Mouse (Mus musculus): ENCODE results near the gene Trim25. TPM values are rescaled to one million over a fixed set of nuclear protein-coding genes. Genes with fewer than 3 reads are reported as not detected.

Trim25 gene
- polyA plus RNA-seq, 1 experiment, result 51.5 TPM

DNA sequence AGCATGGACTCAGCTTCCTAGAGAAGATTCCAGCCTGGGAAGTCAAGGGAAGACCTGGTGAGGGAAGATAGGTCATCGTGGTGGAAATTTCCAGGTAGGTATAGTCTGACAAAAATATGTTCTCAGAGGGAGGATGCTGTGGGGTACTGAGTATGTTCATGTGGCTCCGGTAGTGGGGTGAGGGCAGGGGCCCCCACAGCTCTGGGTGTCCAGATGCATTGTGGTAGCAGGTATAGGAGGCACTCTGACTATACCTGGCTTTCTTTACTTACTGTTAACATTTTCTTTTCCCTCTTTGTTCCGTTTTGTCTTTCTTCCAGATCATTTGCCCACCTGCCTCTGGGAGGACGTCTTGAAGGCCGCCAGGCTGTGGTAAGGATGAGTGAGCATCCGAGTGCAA lies 67.0 kb downstream of the Trim25 start:
- H3K4me1 ChIP-seq (ENCODE audit: control insufficient read depth, insufficient read depth, low read length), result peaks cover 5% of the 10 kb centered on the region
- 81% methylated on average over 6 of the region's 6 CpGs for WGBS
- TF ChIP-seq POLR2A (IDR thresholded peaks at IDR 0.05; ENCODE audit: borderline replicate concordance, extremely low read depth, low read depth, low read length) (no peak), CTCF (IDR thresholded peaks at IDR 0.05; ENCODE audit: insufficient read depth, low read length) (no peak)
- H3K4me3 ChIP-seq (replicated peaks; ENCODE audit: extremely low read depth, low read depth, low read length), result no peak overlapping the region
- no peak for DNase-seq

- TF ChIP-seq POLR2A (IDR thresholded peaks at IDR 0.05; ENCODE audit: borderline replicate concordance, extremely low read depth, low read depth, low read length) (no peak), CTCF (IDR thresholded peaks at IDR 0.05; ENCODE audit: insufficient read depth, low read length) (no peak)
- no peak for DNase-seq
- WGBS, result 97% methylated on average over 1 of the region's 1 CpGs
- peaks cover 5% of the 10 kb centered on the region for H3K4me1 ChIP-seq (ENCODE audit: control insufficient read depth, insufficient read depth, low read length)
- H3K4me3 ChIP-seq (replicated peaks; ENCODE audit: extremely low read depth, low read depth, low read length), result no peak within 1 kb of the TSS
Observed at GRCm38 (mm10) chr11:89066750-89067149, 67.6 kb downstream of the Trim25 start, which contains the start of gene Dgke. TSS of gene Dgke (minus strand) at chr11:89066850.

- no peak for DNase-seq
- no peak overlapping the region for H3K4me3 ChIP-seq (replicated peaks; ENCODE audit: extremely low read depth, low read depth, low read length)
- TF ChIP-seq CTCF (IDR thresholded peaks at IDR 0.05; ENCODE audit: insufficient read depth, low read length) (no peak), POLR2A (IDR thresholded peaks at IDR 0.05; ENCODE audit: borderline replicate concordance, extremely low read depth, low read depth, low read length) (no peak)
- WGBS, result 55% methylated on average over 6 of the region's 6 CpGs
- H3K4me1 ChIP-seq (ENCODE audit: control insufficient read depth, insufficient read depth, low read length), result peaks cover 5% of the 10 kb centered on the region
Observed at GRCm38 (mm10) chr11:89067301-89067822, 68.2 kb downstream of the Trim25 start.

GRCm38 (mm10) chr11:89067871-89068490 lies 68.8 kb downstream of the Trim25 start:
- DNase-seq, result no peak
- H3K4me3 ChIP-seq (replicated peaks; ENCODE audit: extremely low read depth, low read depth, low read length), result no peak overlapping the region
- TF ChIP-seq POLR2A (IDR thresholded peaks at IDR 0.05; ENCODE audit: borderline replicate concordance, extremely low read depth, low read depth, low read length) (no peak), CTCF (IDR thresholded peaks at IDR 0.05; ENCODE audit: insufficient read depth, low read length) (no peak)
- 49% methylated on average over 11 of the region's 11 CpGs for WGBS
- peaks cover 5% of the 10 kb centered on the region for H3K4me1 ChIP-seq (ENCODE audit: control insufficient read depth, insufficient read depth, low read length)

GRCm38 (mm10) chr11:89068649-89069048 lies 69.5 kb downstream of the Trim25 start:
- WGBS, result 75% methylated on average over 14 of the region's 14 CpGs
- DNase-seq, result no peak

GRCm38 (mm10) chr11:89069303-89069702 lies 70.1 kb downstream of the Trim25 start:
- peak; percentile 62 for DNase-seq
- whole genome bisulfite sequencing, result 13% methylated on average over 6 of the region's 6 CpGs
- TF ChIP-seq CTCF (IDR thresholded peaks at IDR 0.05; ENCODE audit: insufficient read depth, low read length), result 0 out of 2 replicates have a peak, but pooled peaks have one; percentile 30
- TF ChIP-seq POLR2A (IDR thresholded peaks at IDR 0.05; ENCODE audit: borderline replicate concordance, extremely low read depth, low read depth, low read length), result no peak
- Histone ChIP-seq H3K4me1 (ENCODE audit: control insufficient read depth, insufficient read depth, low read length) (peaks cover 5% of the 10 kb centered on the region), H3K4me3 (replicated peaks; ENCODE audit: extremely low read depth, low read depth, low read length) (no peak overlapping the region)

More at GRCm38 (mm10) chr11:89068649-89069048, 69.5 kb downstream of the Trim25 start:
- Histone ChIP-seq H3K4me3 (replicated peaks; ENCODE audit: extremely low read depth, low read depth, low read length) (no peak overlapping the region), H3K4me1 (ENCODE audit: control insufficient read depth, insufficient read depth, low read length) (peaks cover 5% of the 10 kb centered on the region)
- no peak for TF ChIP-seq CTCF (IDR thresholded peaks at IDR 0.05; ENCODE audit: insufficient read depth, low read length)
- TF ChIP-seq POLR2A (IDR thresholded peaks at IDR 0.05; ENCODE audit: borderline replicate concordance, extremely low read depth, low read depth, low read length), result no peak

Other genes starting within 250 kb of the Trim25 start
- gene Akap1, start 134.8 kb upstream of the Trim25 start, polyA plus RNA-seq (2012; rRNA removed), result 22.3 and 32.2 TPM in 2 replicates
- 17.7 and 28.1 TPM in 2 replicates for gene Scpep1, start 43.9 kb upstream of the Trim25 start, polyA plus RNA-seq (2012; rRNA removed)
- 0.97 and 1.3 TPM in 2 replicates for gene Elobl, start 32.4 kb upstream of the Trim25 start, polyA plus RNA-seq (2012; rRNA removed)
- gene Coil, start 29.1 kb upstream of the Trim25 start, polyA plus RNA-seq (2012; rRNA removed), result 3.5 and 4.0 TPM in 2 replicates
- 8.2 and 9.4 TPM in 2 replicates for gene Dgke, start 67.5 kb downstream of the Trim25 start, polyA plus RNA-seq (2012; rRNA removed)
- gene Gm525, start 74.5 kb downstream of the Trim25 start, polyA plus RNA-seq (2012; rRNA removed), result 0.76 and 1.0 TPM in 2 replicates